Mouse (Mus musculus) urinary bladder, postnatal 10 days (tissue): ENCODE results near the gene Utp3.
"Not testable (repeated sequence)": the region's sequence is repeated elsewhere in the genome, so short reads cannot be mapped to it uniquely, and the experiment has no call there.

Source experiments
- DNase-seq: peaks from one replicate; pipeline ENCODE4 v3.0.0; 2022; ENCODE audit warnings: low spot score

The Utp3 gene

GRCm38 (mm10) chr5:88554086-88554886 is at the start of gene Utp3:
Gene Utp3 (plus strand): TSS chr5:88554462.
- DNase-seq = peak; percentile 58

GRCm38 (mm10) chr5:88508555-88508954 is 45.7 kb upstream of the Utp3 start:
- no peak for DNase-seq

GRCm38 (mm10) chr5:88508990-88509389 is 45.3 kb upstream of the Utp3 start:
- no peak for DNase-seq

GRCm38 (mm10) chr5:88519232-88519631 is 35.0 kb upstream of the Utp3 start:
- no peak for DNase-seq

GRCm38 (mm10) chr5:88527657-88528056 is 26.6 kb upstream of the Utp3 start, which contains the start of gene Jchain:
Gene Jchain (minus strand): TSS chr5:88527891.
- no peak for DNase-seq

- no peak for DNase-seq
These were observed 23.4 kb upstream of the Utp3 start for GRCm38 (mm10) chr5:88530908-88531307.

GRCm38 (mm10) chr5:88534697-88535096 is 19.6 kb upstream of the Utp3 start:
- no peak for DNase-seq

- no peak for DNase-seq
These were observed 13.4 kb upstream of the Utp3 start for GRCm38 (mm10) chr5:88540845-88541244.

GRCm38 (mm10) chr5:88542651-88543282 is 11.5 kb upstream of the Utp3 start:
- no peak for DNase-seq

- DNase-seq = not testable (repeated sequence)
These were observed 9.9 kb upstream of the Utp3 start for GRCm38 (mm10) chr5:88544411-88544810.

- no peak for DNase-seq
These were observed 8.7 kb upstream of the Utp3 start for GRCm38 (mm10) chr5:88545536-88545935.

GRCm38 (mm10) chr5:88553271-88554085 is 784 bp upstream of the Utp3 start:
- no peak for DNase-seq

- no peak for DNase-seq
These were observed 4.7 kb downstream of the Utp3 start for GRCm38 (mm10) chr5:88558991-88559390.

GRCm38 (mm10) chr5:88561080-88561814 is 7.0 kb downstream of the Utp3 start:
- DNase-seq = no peak

- no peak for DNase-seq
These were observed 8.9 kb downstream of the Utp3 start for GRCm38 (mm10) chr5:88562863-88563780.

- peak; percentile 53 for DNase-seq
These were observed 10.4 kb downstream of the Utp3 start, which contains the start of gene Rufy3 for GRCm38 (mm10) chr5:88564501-88565147. Gene Rufy3 (plus strand): TSS chr5:88565040.

- DNase-seq = no peak
These were observed 11.1 kb downstream of the Utp3 start for GRCm38 (mm10) chr5:88565148-88566033.

GRCm38 (mm10) chr5:88566034-88566841 is 12.0 kb downstream of the Utp3 start:
- DNase-seq = no peak
